Mouse (Mus musculus) G1E (cell line): ENCODE results near the gene Selenow. TPM values are rescaled to one million over a fixed set of nuclear protein-coding genes. Genes with fewer than 3 reads are reported as not detected.

Experiments used
- ATAC-seq: 2 replicates; pipeline ENCODE4 v1.8.0; 2016; ENCODE audit warnings: mild to moderate bottlenecking; ENCODE audit not compliant: insufficient number of reproducible peaks, poor library complexity, low FRiP score, severe bottlenecking; ENCODE audit errors: extremely low read depth
- DNase-seq: peaks from one replicate; pipeline ENCODE4 v3.0.0; 2012; ENCODE audit warnings: low spot score
- H3K27me3 ChIP-seq: 2 replicates; pipeline ENCODE4 v1.6.1; 2012; ENCODE audit warnings: mild to moderate bottlenecking, low read length, inconsistent platforms; ENCODE audit not compliant: insufficient read depth
- H3K36me3 ChIP-seq: replicated peaks from 2 replicates; pipeline ENCODE3; 2012; ENCODE audit warnings: mild to moderate bottlenecking, inconsistent platforms
- H3K4me1 ChIP-seq: 2 replicates; pipeline ENCODE4 v1.6.1; 2012; ENCODE audit warnings: low read depth, low read length, inconsistent platforms, mixed read lengths; ENCODE audit not compliant: insufficient read depth
- H3K4me3 ChIP-seq: 2 replicates; pipeline ENCODE4 v1.5.1; 2012; ENCODE audit warnings: low read depth, mild to moderate bottlenecking, inconsistent platforms, low read length, moderate library complexity, mixed read lengths
- H3K9me3 ChIP-seq: replicated peaks from 2 replicates; pipeline ENCODE4 v1.6.1; 2012; ENCODE audit warnings: inconsistent platforms
- CTCF ChIP-seq: IDR thresholded peaks from 2 replicates; pipeline ENCODE4 v1.5.1; 2012; ENCODE audit warnings: low read depth, low read length, inconsistent platforms, mixed read lengths
- GATA1 ChIP-seq: IDR thresholded peaks from 2 replicates; pipeline ENCODE4 v1.6.1; 2012; ENCODE audit warnings: borderline replicate concordance, low read length, inconsistent platforms, mixed read lengths
- GATA2 ChIP-seq: IDR thresholded peaks from 2 replicates; pipeline ENCODE4 v1.6.1; 2012; ENCODE audit warnings: low read depth, low read length, inconsistent platforms, borderline replicate concordance
- POLR2AphosphoS5 ChIP-seq: IDR thresholded peaks from 2 replicates; pipeline ENCODE4 v1.6.1; 2012; ENCODE audit warnings: low read depth, low read length, inconsistent platforms; ENCODE audit not compliant: insufficient replicate concordance
- TAL1 ChIP-seq: conservative IDR thresholded peaks from 2 replicates; pipeline ENCODE4 v1.6.1; 2012; ENCODE audit warnings: low read depth, low read length, inconsistent platforms, mixed read lengths
- polyA plus RNA-seq: library from polyadenylated mRNA; stranded (reverse); fragments of >175 nt; gene quantifications from 2 replicates; pipeline ENCODE4 v1.2.3, GENCODE M21; 2012
- total RNA-seq, 2 experiments: library from RNA; stranded (forward) in 1 of 2; stranded (reverse) in 1 of 2; fragments of 200-1000 nt in 1 of 2; fragments of >200 nt in 1 of 2; fragmentation: Nextera tagmentation in 1 of 2; gene quantifications; 2 replicates each; pipeline ENCODE4 v1.2.3; 2014 to 2017

The Selenow gene
- total RNA-seq (2014; fragmentation: Nextera tagmentation): 559 and 654 TPM in 2 replicates
- total RNA-seq (2017): 144 and 152 TPM in 2 replicates
- polyA plus RNA-seq: 761 and 867 TPM in 2 replicates

GRCm38 (mm10) chr7:15922220-15922773 lies at the start of gene Selenow:
TSS of gene Selenow (minus strand) at chr7:15922402.
- peak within 1 kb of the TSS; percentile 74 for H3K4me3 ChIP-seq
- H3K9me3 ChIP-seq: no peaks in the 10 kb centered on the region
- TF ChIP-seq TAL1: no peak
- TF ChIP-seq POLR2AphosphoS5: no peak
- TF ChIP-seq GATA2: no peak
- TF ChIP-seq CTCF: no peak
- no peak for TF ChIP-seq GATA1
- peak; percentile 87 for ATAC-seq
- H3K36me3 ChIP-seq: peaks cover 34% of the 10 kb centered on the region
- peak; percentile 82 for DNase-seq
- H3K27me3 ChIP-seq: peaks cover 4% of the 10 kb centered on the region
- peaks cover 55% of the 10 kb centered on the region for H3K4me1 ChIP-seq

GRCm38 (mm10) chr7:15969674-15970073 lies 47.5 kb upstream of the Selenow start:
- Histone ChIP-seq H3K36me3 (peaks cover 37% of the 10 kb centered on the region), H3K9me3 (no peaks in the 10 kb centered on the region), H3K27me3 (peaks cover 15% of the 10 kb centered on the region), H3K4me1 (peaks cover 14% of the 10 kb centered on the region), H3K4me3 (no peak overlapping the region)
- TF ChIP-seq GATA2 (no peak), CTCF (peak; percentile 9; the same call in 1 of the 2 replicates)
- DNase-seq (no peak), ATAC-seq (no peak)

GRCm38 (mm10) chr7:15968322-15968721 lies 46.1 kb upstream of the Selenow start:
- ATAC-seq: no peak
- no peak for DNase-seq
- peaks cover 24% of the 10 kb centered on the region for H3K4me1 ChIP-seq
- peaks cover 26% of the 10 kb centered on the region for H3K36me3 ChIP-seq
- H3K9me3 ChIP-seq: no peaks in the 10 kb centered on the region
- peaks cover 22% of the 10 kb centered on the region for H3K27me3 ChIP-seq
- TF ChIP-seq GATA1 (no peak), CTCF (no peak), GATA2 (no peak), TAL1 (no peak), POLR2AphosphoS5 (no peak)
- no peak overlapping the region for H3K4me3 ChIP-seq

- peak within 1 kb of the TSS; percentile 61; the same call in 1 of the 2 replicates for H3K4me3 ChIP-seq
- no peaks in the 10 kb centered on the region for H3K9me3 ChIP-seq
- ATAC-seq: peak; percentile 31
- H3K27me3 ChIP-seq: peaks cover 28% of the 10 kb centered on the region
- TF ChIP-seq CTCF (peak; percentile 76), GATA1 (no peak)
- DNase-seq: peak; percentile 85
- peaks cover 24% of the 10 kb centered on the region for H3K4me1 ChIP-seq
- H3K36me3 ChIP-seq: peaks cover 16% of the 10 kb centered on the region
These were observed 45.1 kb upstream of the Selenow start, which contains the start of gene Ehd2 for GRCm38 (mm10) chr7:15967312-15967711. TSS of gene Ehd2 (minus strand) at chr7:15967567.

- Histone ChIP-seq H3K27me3 (peaks cover 36% of the 10 kb centered on the region), H3K36me3 (peaks cover 8% of the 10 kb centered on the region), H3K9me3 (no peaks in the 10 kb centered on the region), H3K4me3 (no peak overlapping the region), H3K4me1 (peaks cover 24% of the 10 kb centered on the region)
- ATAC-seq (no peak), DNase-seq (no peak)
- TF ChIP-seq POLR2AphosphoS5: no peak
- TF ChIP-seq GATA1: no peak
- no peak for TF ChIP-seq GATA2
- no peak for TF ChIP-seq TAL1
- no peak for TF ChIP-seq CTCF
These were observed 44.3 kb upstream of the Selenow start for GRCm38 (mm10) chr7:15966489-15966888.

- TF ChIP-seq CTCF (no peak), GATA1 (no peak), GATA2 (no peak), POLR2AphosphoS5 (no peak), TAL1 (no peak)
- Histone ChIP-seq H3K4me3 (no peak overlapping the region), H3K36me3 (no peaks in the 10 kb centered on the region), H3K9me3 (no peaks in the 10 kb centered on the region), H3K4me1 (peaks cover 24% of the 10 kb centered on the region), H3K27me3 (peaks cover 51% of the 10 kb centered on the region)
- DNase-seq: no peak
- ATAC-seq: no peak
These were observed 41.8 kb upstream of the Selenow start for GRCm38 (mm10) chr7:15963798-15964652.
